Mouse (Mus musculus) adrenal gland, postnatal 4 days (tissue): ENCODE measurements around the gene Grtp1. TPM values are rescaled to one million over a fixed set of nuclear protein-coding genes. Genes with fewer than 3 reads are reported as not detected.

Source experiments
- microRNA-seq: library from miRNA; unstranded; fragments of <30 nt; microRNA quantifications from one replicate; pipeline ENCODE4 v1.2.0, GENCODE M21; 2021
- total RNA-seq, 2 experiments: library from RNA; stranded (reverse); gene quantifications; 2 replicates each; pipeline ENCODE4 v1.2.3; 2021

Grtp1 gene
- total RNA-seq, 2 experiments from 2014 or later = 15.2 to 18.9 TPM

Small RNAs within 50 kb of the gene (microRNA-seq; reads per million reads assigned to microRNA genes)
- gene Mir1968 = 7.4 reads per million, percentile 19 among the genes with 10 or more reads in this experiment
- not detected for gene Mir7065

Other genes with a start within 250 kb of the Grtp1 start
- gene F7, start 174.6 kb downstream of the Grtp1 start, total RNA-seq = 1 to 10 TPM in 1 of 2 experiments, under 1 TPM in 1; 0.67 to 8.4 TPM
- gene F10, start 163.3 kb downstream of the Grtp1 start, total RNA-seq = 10 to 100 TPM in 1 of 2 experiments, 1 to 10 TPM in 1; 3.1 to 53.4 TPM
- gene Proz, start 139.7 kb downstream of the Grtp1 start, total RNA-seq = 10 to 100 TPM in 1 of 2 experiments, 1 to 10 TPM in 1; 1.1 to 17.4 TPM
- gene Pcid2, start 95.2 kb downstream of the Grtp1 start, total RNA-seq = 10 to 100 TPM; 26.9 to 28.7 TPM
- 100 to 1,000 TPM; 135 to 137 TPM for gene Cul4a, start 95.0 kb downstream of the Grtp1 start, total RNA-seq
- gene Lamp1, start 41.5 kb downstream of the Grtp1 start, total RNA-seq = 100 to 1,000 TPM; 311 to 322 TPM
- gene Adprhl1, start 53.5 kb upstream of the Grtp1 start, total RNA-seq = 1 to 10 TPM; 1.3 to 4.4 TPM
- gene Dcun1d2, start 87.5 kb upstream of the Grtp1 start, total RNA-seq = 10 to 100 TPM; 17.6 to 17.9 TPM
- 10 to 100 TPM; 32.0 to 37.0 TPM for gene Tmco3, start 87.6 kb upstream of the Grtp1 start, total RNA-seq
- gene Tfdp1, start 138.1 kb upstream of the Grtp1 start, total RNA-seq = 10 to 100 TPM; 94.9 to 95.6 TPM
- not detected for gene Atp4b, start 196.2 kb upstream of the Grtp1 start, total RNA-seq
- under 1 TPM; 0.14 to 0.20 TPM for gene Grk1, start 204.5 kb upstream of the Grtp1 start, total RNA-seq
- gene Tmem255b, start 234.6 kb upstream of the Grtp1 start, total RNA-seq = 1 to 10 TPM; 1.7 to 3.3 TPM